Mouse (Mus musculus) monocyte, adult 59 days (primary cell): ENCODE results near the gene Nabp2. TPM values are rescaled to one million over a fixed set of nuclear protein-coding genes. Genes with fewer than 3 reads are reported as not detected.

Source experiments
- total RNA-seq, 2 experiments: library from RNA; stranded (reverse); gene quantifications; one replicate each; pipeline ENCODE4 v1.2.4; 2023

Gene Nabp2
- total RNA-seq = 10 to 100 TPM; 42.7 to 46.3 TPM

GRCm38 (mm10) chr10:128411211-128412054 lies at the start of gene Nabp2, which contains the start of gene Rnf41:
Gene Nabp2 (minus strand): TSS chr10:128411492.
Gene Rnf41 (plus strand): TSS chr10:128411657.

GRCm38 (mm10) chr10:128458719-128459408 lies 47.6 kb upstream of the Nabp2 start, which contains the start of gene Smarcc2:
Gene Smarcc2 (plus strand): TSS chr10:128459248.

GRCm38 (mm10) chr10:128401056-128401455 lies 10.2 kb downstream of the Nabp2 start, which contains the start of gene Slc39a5:
Gene Slc39a5 (minus strand): TSS chr10:128401229.

GRCm38 (mm10) chr10:128376455-128377211 lies 34.7 kb downstream of the Nabp2 start, which contains the start of gene Ankrd52:
Gene Ankrd52 (plus strand): TSS chr10:128377115.

GRCm38 (mm10) chr10:128368402-128369217 lies 42.7 kb downstream of the Nabp2 start, which contains the start of gene Coq10a:
Gene Coq10a (minus strand): TSS chr10:128368997.

Other genes starting within 250 kb of the Nabp2 start
- gene Rbms2, start 231.2 kb downstream of the Nabp2 start, total RNA-seq = 10 to 100 TPM; 23.0 to 27.1 TPM
- gene Gls2, start 217.0 kb downstream of the Nabp2 start, total RNA-seq = not detected
- gene Spryd4, start 199.7 kb downstream of the Nabp2 start, total RNA-seq = 1 to 10 TPM; 8.9 to 9.2 TPM
- not detected for gene Mip, start 185.7 kb downstream of the Nabp2 start, total RNA-seq
- gene Timeless, start 179.4 kb downstream of the Nabp2 start, total RNA-seq = 1 to 10 TPM; 4.3 to 4.9 TPM
- gene Apon, start 157.4 kb downstream of the Nabp2 start, total RNA-seq = not detected
- gene Apof, start 142.8 kb downstream of the Nabp2 start, total RNA-seq = not detected
- gene Stat2, start 140.9 kb downstream of the Nabp2 start, total RNA-seq = 100 to 1,000 TPM in 1 of 2 experiments, 10 to 100 TPM in 1; 93.6 to 100 TPM
- gene Il23a, start 112.7 kb downstream of the Nabp2 start, total RNA-seq = not detected
- gene Pan2, start 108.2 kb downstream of the Nabp2 start, total RNA-seq = 10 to 100 TPM; 30.6 to 31.6 TPM
- 10 to 100 TPM; 39.9 to 48.2 TPM for gene Cnpy2, start 89.0 kb downstream of the Nabp2 start, total RNA-seq
- 100 to 1,000 TPM; 101 to 110 TPM for gene Cs, start 73.8 kb downstream of the Nabp2 start, total RNA-seq
- 10 to 100 TPM; 25.6 to 35.8 TPM for gene Coq10a, start 42.5 kb downstream of the Nabp2 start, total RNA-seq
- 10 to 100 TPM; 47.1 to 49.2 TPM for gene Ankrd52, start 34.4 kb downstream of the Nabp2 start, total RNA-seq
- not detected for gene Slc39a5, start 10.3 kb downstream of the Nabp2 start, total RNA-seq
- gene Rnf41, start 165 bp upstream of the Nabp2 start, total RNA-seq = 10 to 100 TPM; 50.3 to 51.2 TPM
- 100 to 1,000 TPM; 111 to 131 TPM for gene Smarcc2, start 47.8 kb upstream of the Nabp2 start, total RNA-seq
- 100 to 1,000 TPM; 761 to 845 TPM for gene Myl6, start 82.7 kb upstream of the Nabp2 start, total RNA-seq
- gene Myl6b, start 87.2 kb upstream of the Nabp2 start, total RNA-seq = 1 to 10 TPM in 1 of 2 experiments, under 1 TPM in 1; 0.52 to 1.3 TPM
- gene Esyt1, start 114.4 kb upstream of the Nabp2 start, total RNA-seq = 100 to 1,000 TPM; 138 to 156 TPM
- 10 to 100 TPM; 39.5 to 40.5 TPM for gene Zc3h10, start 136.3 kb upstream of the Nabp2 start, total RNA-seq
- 1,000 to 10,000 TPM; 2,671 to 2,681 TPM for gene Rpl41, start 137.8 kb upstream of the Nabp2 start, total RNA-seq
- gene Pa2g4, start 154.5 kb upstream of the Nabp2 start, total RNA-seq = 10 to 100 TPM; 39.1 to 41.6 TPM
- gene Erbb3, start 178.2 kb upstream of the Nabp2 start, total RNA-seq = 1 to 10 TPM; 1.7 TPM
- gene Rps26, start 215.3 kb upstream of the Nabp2 start, total RNA-seq = 100 to 1,000 TPM; 780 to 995 TPM
- under 1 TPM in 1 of 2 experiments, not detected in 1; 0.16 TPM for gene Ikzf4, start 234.5 kb upstream of the Nabp2 start, total RNA-seq